Comparison of ENCODE assay signal across 11 mouse cellular contexts in the genomic region with DNA sequence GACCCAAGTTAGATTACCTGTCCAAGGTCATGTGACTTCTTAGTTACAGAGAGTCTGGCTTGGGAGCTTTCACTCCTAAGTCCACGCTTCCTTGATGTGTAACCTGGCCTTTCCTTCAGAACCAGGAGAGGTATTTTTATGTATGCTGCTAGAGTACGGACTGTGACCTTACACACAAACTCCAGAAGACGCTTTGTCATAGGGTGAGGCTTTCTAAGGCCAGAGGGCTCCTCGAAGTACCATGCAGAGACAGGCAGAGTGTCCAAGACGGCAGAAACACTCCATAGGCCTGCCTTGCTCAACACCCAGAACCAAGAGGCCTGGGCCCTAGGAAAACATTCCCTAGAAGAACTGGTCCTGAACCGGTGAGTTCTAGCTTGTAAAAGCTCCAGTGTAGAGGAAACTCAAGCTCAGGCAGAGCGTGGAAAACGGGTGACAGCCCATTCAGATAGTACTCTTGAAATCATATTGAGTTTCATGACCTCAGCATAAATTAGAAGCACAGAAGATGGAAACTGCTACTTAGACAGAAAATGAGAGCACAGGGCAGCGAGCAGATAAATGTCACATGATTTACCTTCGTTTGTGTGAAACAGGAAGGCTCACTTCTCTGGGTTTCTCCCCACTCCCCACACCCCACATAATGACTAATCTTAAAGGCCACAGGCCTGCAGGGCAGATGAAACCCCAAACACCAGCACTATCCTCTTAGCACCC.
DNase-seq lines count a peak whose midpoint lies in the region; ATAC-seq and TF ChIP-seq lines count a peak whose summit lies in the region.
"Had no signal": no experiment of that assay in that cellular context is flagged by ENCODE, and none has a peak within 500 bp of the region (broad histone marks: within the 10 kb centered on the region; RNA-seq: fewer than 3 reads in every experiment).

No protein-coding gene starts in this region.

- no peaks in the 10 kb centered on the region for H3K36me3 ChIP-seq in kidney, postnatal 0 days (ENCODE audit: insufficient read depth, low read length)
- H3K36me3 ChIP-seq in midbrain, embryonic 15.5 days (replicated peaks), result no peaks in the 10 kb centered on the region
- no peaks in the 10 kb centered on the region for H3K36me3 ChIP-seq in hindbrain, embryonic 11.5 days (ENCODE audit: control insufficient read depth, insufficient read depth, low read length)
- H3K36me3 ChIP-seq: limb, embryonic 13.5 days had no signal

- no peak overlapping the region for H3K4me2 ChIP-seq in kidney, postnatal 0 days (ENCODE audit: low read length)
- no peak overlapping the region for H3K4me2 ChIP-seq in midbrain, embryonic 15.5 days
- H3K4me2 ChIP-seq in hindbrain, embryonic 11.5 days (replicated peaks; ENCODE audit: low read depth, low read length), result no peak overlapping the region
- H3K4me2 ChIP-seq: limb, embryonic 13.5 days had no signal

- WGBS in kidney, postnatal 0 days, result 41% methylated on average over 10 of the region's 10 CpGs
- whole genome bisulfite sequencing in midbrain, embryonic 15.5 days, result 80% methylated on average over 10 of the region's 10 CpGs
- 82% methylated on average over 10 of the region's 10 CpGs for WGBS in hindbrain, embryonic 11.5 days

- H3K27me3 ChIP-seq in kidney, postnatal 0 days (ENCODE audit: insufficient read depth, low read length), result no peaks in the 10 kb centered on the region
- H3K27me3 ChIP-seq in midbrain, embryonic 15.5 days (replicated peaks), result no peaks in the 10 kb centered on the region
- no peaks in the 10 kb centered on the region for H3K27me3 ChIP-seq in hindbrain, embryonic 11.5 days (ENCODE audit: control insufficient read depth, insufficient read depth, low read length)
- H3K27me3 ChIP-seq: limb, embryonic 13.5 days had no signal

- peaks cover 2% of the 10 kb centered on the region; the same call in 1 of the 2 replicates for H3K4me1 ChIP-seq in kidney, postnatal 0 days (replicated peaks; ENCODE audit: insufficient read depth, low read length)
- H3K4me1 ChIP-seq in midbrain, embryonic 15.5 days, result no peaks in the 10 kb centered on the region
- 0 out of 2 replicates have a peak, but pooled peaks cover 2% of the 10 kb centered on the region for H3K4me1 ChIP-seq in hindbrain, embryonic 11.5 days (replicated peaks; ENCODE audit: control insufficient read depth, insufficient read depth, low read length)

- no peak for TF ChIP-seq CTCF in kidney, postnatal 0 days (IDR thresholded peaks at IDR 0.05; ENCODE audit: low read depth)

- H3K9ac ChIP-seq in kidney, postnatal 0 days (ENCODE audit: low read depth, low read length), result no peak overlapping the region
- H3K9ac ChIP-seq in midbrain, embryonic 15.5 days, result no peak overlapping the region
- H3K9ac ChIP-seq in hindbrain, embryonic 11.5 days (ENCODE audit: low read depth, low read length), result no peak overlapping the region
- H3K9ac ChIP-seq: limb, embryonic 13.5 days had no signal

- no peaks in the 10 kb centered on the region for H3K9me3 ChIP-seq in kidney, postnatal 0 days (replicated peaks; ENCODE audit: low read length)
- H3K9me3 ChIP-seq in midbrain, embryonic 15.5 days, result no peaks in the 10 kb centered on the region
- H3K9me3 ChIP-seq in hindbrain, embryonic 11.5 days (ENCODE audit: control insufficient read depth, low read length), result no peaks in the 10 kb centered on the region
- H3K9me3 ChIP-seq: limb, embryonic 13.5 days had no signal

- peak; percentile 78 for ATAC-seq in kidney, postnatal 0 days (replicated peaks; ENCODE audit: low FRiP score, low read depth)
- ATAC-seq in midbrain, embryonic 15.5 days (replicated peaks), result no peak
- no peak for ATAC-seq in hindbrain, embryonic 11.5 days (ENCODE audit: low FRiP score)

- H3K27ac ChIP-seq in kidney, postnatal 0 days, result 0 out of 2 replicates have a peak overlapping the region, but pooled peaks have one; percentile 38
- no peak overlapping the region for H3K27ac ChIP-seq in midbrain, embryonic 15.5 days
- H3K27ac ChIP-seq in hindbrain, embryonic 11.5 days (ENCODE audit: low read depth, low read length), result no peak overlapping the region
- H3K27ac ChIP-seq: limb, embryonic 13.5 days; macrophage had no signal

- peak; percentile 11 for DNase-seq in thymus, postnatal 25 days
- DNase-seq in thymus, adult 18-20 months, result no peak
- DNase-seq in c-Kit-positive CD71-positive TER-119-negative erythroid progenitor cells, embryonic 14.5 days (ENCODE audit: low read depth), result peak; percentile 40
- peak; percentile 73 for DNase-seq in kidney, postnatal 0 days (ENCODE audit: low spot score)
- no peak for DNase-seq in hindbrain, embryonic 11.5 days (ENCODE audit: low spot score)
- no peak for DNase-seq in frontal cortex, postnatal 14 days (ENCODE audit: low spot score in 2 of 2)
- DNase-seq: cerebellum, postnatal 25 days; heart, postnatal 4 days had no signal

- no peak overlapping the region for H3K4me3 ChIP-seq in kidney, postnatal 0 days (replicated peaks; ENCODE audit: low read depth, low read length)
- H3K4me3 ChIP-seq in midbrain, embryonic 15.5 days, result no peak overlapping the region
- no peak overlapping the region for H3K4me3 ChIP-seq in hindbrain, embryonic 11.5 days (ENCODE audit: low read depth, low read length)
- H3K4me3 ChIP-seq: limb, embryonic 13.5 days had no signal

Comparison
In these comparisons a context has a peak if more than half of its experiments do, and no peak if none do; other contexts are left out.
1. DNase-seq: peak in thymus, postnatal 25 days (single experiment), c-Kit-positive CD71-positive TER-119-negative erythroid progenitor cells, embryonic 14.5 days (single experiment) and kidney, postnatal 0 days (single experiment); none in thymus, adult 18-20 months (0 of 2), hindbrain, embryonic 11.5 days (single experiment) and frontal cortex, postnatal 14 days (0 of 2).